Mouse (Mus musculus): ENCODE data around the gene Zfp62.

The Zfp62 gene

DNA sequence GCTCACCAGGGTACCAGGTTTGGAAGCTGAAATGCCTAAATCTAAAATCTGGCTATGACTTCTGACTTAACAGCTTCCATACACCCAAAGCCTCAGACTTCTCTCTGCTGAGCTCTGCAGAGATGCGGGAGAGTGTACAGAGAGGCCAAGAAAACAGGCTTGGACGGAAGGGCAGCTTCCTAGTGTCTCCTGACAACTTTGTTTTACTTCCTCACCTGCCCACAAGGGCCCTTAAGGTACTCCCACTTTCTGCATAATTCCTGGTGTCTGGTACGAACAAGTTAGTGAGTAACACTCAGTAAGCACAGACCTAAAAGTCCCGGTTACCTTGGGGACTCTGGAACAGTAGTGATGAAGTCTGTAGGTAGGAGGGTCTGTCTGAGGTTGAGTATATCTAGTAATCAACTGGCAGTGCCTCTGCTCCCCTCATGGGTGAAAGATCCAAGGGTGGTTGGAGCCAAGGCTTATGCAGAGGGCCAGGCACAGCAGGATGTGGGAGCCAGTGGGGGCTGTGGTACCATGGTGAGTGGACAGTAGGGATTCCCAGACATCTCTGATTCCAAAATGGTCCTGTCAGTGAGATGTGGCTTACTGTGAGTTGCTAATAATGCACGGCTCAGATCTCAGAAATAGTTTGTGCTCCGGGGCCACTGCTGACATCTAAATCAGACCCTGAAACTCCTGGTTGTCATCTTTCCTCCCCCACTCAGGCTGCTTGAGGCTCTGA lies 46.0 kb downstream of the Zfp62 start:
- no peak for DNase-seq (ENCODE audit: low spot score)

DNA sequence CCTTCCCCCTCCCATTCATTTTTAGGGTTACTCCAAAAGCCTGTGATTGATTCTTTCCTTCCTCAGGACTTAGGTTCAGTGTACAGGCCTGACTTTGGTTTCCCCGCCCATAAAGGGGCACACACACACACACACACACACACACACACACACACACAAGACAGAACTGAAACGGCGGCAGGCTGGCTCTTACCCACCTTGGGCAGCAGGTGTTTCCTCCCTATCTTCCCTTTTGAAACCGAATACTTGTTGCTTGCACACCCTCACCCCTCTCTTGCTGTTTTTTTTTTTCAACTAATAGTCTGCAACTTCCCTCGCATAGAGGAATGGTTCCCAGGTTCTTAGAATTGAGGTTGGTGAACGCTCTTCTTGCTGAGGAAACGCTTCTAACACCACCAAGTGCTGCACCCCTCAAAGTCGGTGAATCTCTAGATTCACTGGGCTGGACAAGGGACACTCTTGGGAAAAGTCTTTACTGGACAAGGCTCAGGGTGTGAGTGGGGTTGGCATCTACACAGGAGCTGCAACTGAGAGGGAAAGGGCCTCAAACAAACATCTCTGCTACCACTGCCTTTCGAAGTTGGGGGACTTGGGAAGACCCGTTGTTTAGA lies 46.8 kb downstream of the Zfp62 start:
- DNase-seq (ENCODE audit: low spot score), result no peak

DNA sequence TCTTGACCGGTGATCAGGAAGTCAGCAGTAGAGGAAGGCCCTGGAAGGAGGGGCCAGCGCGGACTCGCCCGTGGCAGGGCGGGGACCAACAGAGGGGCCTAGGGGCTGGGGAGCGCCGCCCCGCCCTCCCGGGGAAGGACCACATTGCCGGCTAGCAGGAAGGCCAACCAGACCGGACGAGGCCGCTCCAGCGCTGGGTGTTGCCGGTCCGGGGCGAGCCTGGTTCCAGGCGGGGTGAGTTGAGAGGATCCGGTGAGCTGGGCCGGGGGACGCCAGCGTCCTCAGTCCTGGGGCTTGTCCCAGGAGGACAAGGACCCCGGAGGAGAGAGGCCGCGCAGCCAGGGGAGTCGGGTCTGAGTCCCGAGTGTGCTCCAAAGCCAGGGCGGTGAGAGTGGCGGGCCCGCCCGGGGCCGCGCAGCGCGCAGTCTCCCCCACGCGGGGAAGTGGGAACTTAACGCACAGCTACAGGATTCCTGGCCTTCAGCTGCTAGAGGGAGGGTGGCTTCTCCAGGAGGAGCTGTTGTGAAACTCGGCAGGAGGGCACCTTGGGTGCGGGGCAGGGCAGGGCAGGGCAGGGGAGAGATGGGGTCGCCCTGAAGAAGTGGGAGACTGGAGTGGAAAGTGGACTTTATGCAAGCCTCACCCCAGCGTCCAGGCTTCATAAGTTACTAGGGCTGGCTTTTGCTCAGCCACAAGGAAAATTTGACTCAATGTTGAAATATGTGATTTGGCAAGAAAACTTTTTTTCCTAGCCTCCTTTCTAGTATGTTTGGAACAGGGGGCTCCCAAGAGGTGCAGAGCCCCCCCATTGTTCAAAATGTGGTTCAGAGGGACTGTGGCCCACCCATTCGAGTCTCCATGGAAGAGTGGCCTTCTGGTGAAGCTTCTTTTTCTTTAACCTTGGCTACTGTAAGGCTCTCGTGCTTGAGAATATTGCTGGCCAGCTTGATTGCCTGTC lies 47.6 kb downstream of the Zfp62 start:
- DNase-seq (ENCODE audit: low spot score), result peak; percentile 80

- no peak for DNase-seq (ENCODE audit: low spot score)
Measured at GRCm38 (mm10) chr11:49251380-49251761, 48.3 kb downstream of the Zfp62 start.

DNA sequence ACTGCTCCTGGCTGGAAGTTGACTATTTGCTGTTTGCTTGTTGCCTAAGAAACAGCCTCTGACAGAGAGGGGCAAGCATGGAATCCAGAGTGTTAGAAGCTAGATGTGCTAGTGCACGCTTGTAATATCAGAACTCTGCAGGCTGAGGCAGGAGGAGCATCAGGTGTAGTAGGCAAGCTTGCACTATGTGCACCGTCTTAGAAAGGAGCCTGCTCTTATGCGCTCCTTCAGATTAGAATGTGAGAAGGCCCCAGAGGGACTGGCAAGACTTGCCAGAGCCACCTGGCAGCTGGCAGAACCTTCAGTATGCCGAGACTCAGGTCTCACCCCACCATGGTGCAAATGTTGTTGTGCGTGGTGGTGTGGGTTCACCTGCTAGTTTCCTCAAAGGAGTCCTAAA lies 49.0 kb downstream of the Zfp62 start:
- DNase-seq (ENCODE audit: low spot score), result no peak

- no peak for DNase-seq (ENCODE audit: low spot score)
Measured at GRCm38 (mm10) chr11:49253035-49253434, 49.9 kb downstream of the Zfp62 start.

- DNase-seq (ENCODE audit: low spot score), result no peak
Measured at GRCm38 (mm10) chr11:49259296-49259695, 56.2 kb downstream of the Zfp62 start.

DNA sequence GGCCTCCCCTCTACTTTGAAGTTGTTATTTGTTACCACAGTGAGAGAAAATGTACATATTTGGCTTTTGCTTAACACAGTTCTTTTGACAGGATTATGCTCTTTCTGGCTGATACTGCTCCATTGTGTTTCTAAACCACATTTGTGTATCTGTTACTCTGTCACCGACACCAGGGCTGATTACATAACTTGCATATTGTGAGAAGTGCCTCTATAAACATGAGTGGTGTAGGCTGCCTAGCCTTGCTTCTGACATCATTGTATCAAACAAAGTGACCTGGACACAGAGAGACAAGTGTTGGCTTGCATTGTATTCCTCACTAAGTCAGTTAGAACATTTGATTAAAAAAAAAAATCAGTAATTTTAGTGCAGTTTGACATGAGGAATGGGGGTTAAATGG lies 56.7 kb downstream of the Zfp62 start:
- no peak for DNase-seq (ENCODE audit: low spot score)

GRCm38 (mm10) chr11:49260598-49261312 lies 57.7 kb downstream of the Zfp62 start:
- no peak for DNase-seq (ENCODE audit: low spot score)

DNA sequence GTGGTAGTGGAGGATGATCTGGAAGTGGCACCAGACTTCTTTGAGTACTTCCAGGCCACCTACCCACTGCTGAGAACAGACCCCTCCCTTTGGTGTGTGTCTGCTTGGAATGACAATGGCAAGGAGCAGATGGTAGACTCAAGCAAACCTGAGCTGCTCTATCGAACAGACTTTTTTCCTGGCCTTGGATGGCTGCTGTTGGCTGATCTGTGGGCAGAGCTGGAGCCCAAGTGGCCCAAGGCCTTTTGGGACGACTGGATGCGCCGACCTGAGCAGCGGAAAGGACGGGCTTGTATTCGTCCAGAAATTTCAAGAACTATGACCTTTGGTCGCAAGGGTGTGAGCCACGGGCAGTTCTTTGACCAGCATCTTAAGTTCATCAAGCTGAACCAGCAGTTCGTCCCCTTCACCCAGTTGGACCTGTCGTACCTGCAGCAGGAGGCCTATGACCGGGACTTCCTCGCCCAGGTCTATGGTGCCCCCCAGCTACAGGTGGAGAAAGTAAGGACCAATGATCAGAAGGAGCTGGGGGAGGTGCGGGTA lies 58.3 kb downstream of the Zfp62 start:
- DNase-seq (ENCODE audit: low spot score), result no peak

DNA sequence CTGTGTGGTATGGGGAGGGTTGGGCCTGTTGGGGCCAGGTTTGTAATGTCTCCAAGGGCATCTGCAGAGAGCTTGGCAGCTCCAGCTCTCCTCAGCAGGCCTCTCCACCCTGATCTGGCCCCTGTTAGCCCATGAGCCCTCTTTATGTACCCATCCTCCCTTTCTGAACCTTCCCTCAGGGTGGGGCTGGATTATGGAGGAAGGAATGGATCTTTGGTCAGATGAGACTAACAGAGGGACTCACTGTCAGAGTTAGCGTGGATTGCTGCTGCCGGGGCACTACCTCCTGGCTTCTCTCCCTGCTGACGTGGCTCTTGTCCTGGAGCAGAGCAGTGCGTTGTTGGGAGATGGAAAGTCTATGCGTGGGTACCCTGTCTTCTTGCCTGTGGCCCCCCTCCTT lies 59.2 kb downstream of the Zfp62 start:
- no peak for DNase-seq (ENCODE audit: low spot score)

DNA sequence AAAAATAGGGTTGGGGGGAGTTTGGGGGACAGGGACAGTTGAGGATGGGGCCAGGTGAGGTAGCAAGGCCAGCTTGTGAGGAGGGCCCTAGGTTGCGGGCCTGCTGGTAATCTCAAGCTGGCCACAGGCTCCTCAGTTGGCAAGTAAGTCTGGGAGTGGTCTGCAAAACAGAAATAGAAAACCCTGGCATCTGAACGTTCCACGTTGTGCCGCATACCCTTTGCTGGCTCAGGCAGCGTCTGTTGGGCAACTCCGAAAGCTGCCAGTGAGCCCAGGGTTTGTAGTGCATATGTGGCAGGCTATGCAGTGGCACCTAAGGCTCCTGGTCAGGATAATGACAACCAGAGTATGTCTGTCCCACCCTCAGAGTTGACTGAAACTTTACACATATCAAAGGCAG lies 60.1 kb downstream of the Zfp62 start:
- no peak for DNase-seq (ENCODE audit: low spot score)

DNA sequence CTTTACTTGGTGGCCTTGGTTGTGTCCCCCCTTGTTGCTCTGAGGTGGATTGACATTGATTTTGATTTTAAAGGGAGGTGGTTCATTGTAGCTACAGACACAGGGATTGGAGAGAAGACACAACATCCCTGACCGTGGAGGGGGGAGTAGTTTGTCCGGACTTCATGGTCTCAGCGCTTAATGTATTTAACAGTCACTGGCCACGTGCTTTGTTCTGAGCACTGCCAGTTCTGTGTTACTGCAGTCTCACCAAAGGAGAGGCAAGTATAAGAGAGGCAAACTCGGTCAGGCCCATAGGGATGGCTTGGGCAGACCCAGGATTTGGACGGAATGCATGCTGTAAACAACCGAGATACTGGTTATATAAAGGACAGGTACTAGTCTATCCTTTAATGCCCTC lies 61.0 kb downstream of the Zfp62 start:
- DNase-seq (ENCODE audit: low spot score), result no peak

DNA sequence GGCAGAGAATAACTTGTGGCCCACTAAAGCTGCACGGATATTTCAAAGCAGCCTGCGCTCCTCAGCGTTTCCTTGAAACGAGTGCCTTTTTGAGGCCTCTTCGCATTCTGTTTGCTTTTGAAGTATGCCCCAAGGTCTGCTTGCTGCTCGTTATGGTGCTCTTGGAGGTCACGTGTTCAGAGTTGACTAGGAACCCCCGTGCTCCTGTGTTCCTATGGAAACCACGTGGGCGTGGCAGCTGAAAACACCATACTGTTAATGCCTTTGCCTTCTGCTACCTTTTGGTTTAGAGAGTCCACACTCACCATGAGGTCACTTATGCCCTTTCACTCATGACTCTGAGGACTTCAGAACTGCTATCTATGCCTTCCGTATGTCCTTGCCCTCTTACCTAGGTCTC lies 61.5 kb downstream of the Zfp62 start:
- DNase-seq (ENCODE audit: low spot score), result no peak

- no peak for DNase-seq (ENCODE audit: low spot score)
Measured at GRCm38 (mm10) chr11:49265101-49265500, 62.0 kb downstream of the Zfp62 start.

DNA sequence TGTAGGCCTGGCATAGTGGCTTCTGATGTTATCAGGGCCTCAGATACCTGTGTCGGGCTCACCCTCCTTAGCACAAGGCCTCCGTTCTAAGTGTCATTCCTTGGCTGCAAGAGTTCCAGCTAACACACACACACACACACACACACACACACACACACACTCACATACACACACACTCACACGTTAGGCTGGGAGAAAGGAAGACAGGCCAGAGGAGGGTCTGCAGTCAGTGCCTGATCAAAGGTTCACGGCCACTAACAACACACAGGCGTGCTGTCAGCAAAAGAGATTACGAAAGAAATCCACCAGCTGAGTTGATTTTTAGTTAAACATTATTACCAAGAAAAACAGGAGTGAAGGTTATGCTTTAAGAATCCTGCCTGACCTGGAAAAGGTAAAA lies 63.6 kb downstream of the Zfp62 start:
- no peak for DNase-seq (ENCODE audit: low spot score)

- DNase-seq (ENCODE audit: low spot score), result no peak
Measured at GRCm38 (mm10) chr11:49267316-49267715, 64.2 kb downstream of the Zfp62 start.

DNA sequence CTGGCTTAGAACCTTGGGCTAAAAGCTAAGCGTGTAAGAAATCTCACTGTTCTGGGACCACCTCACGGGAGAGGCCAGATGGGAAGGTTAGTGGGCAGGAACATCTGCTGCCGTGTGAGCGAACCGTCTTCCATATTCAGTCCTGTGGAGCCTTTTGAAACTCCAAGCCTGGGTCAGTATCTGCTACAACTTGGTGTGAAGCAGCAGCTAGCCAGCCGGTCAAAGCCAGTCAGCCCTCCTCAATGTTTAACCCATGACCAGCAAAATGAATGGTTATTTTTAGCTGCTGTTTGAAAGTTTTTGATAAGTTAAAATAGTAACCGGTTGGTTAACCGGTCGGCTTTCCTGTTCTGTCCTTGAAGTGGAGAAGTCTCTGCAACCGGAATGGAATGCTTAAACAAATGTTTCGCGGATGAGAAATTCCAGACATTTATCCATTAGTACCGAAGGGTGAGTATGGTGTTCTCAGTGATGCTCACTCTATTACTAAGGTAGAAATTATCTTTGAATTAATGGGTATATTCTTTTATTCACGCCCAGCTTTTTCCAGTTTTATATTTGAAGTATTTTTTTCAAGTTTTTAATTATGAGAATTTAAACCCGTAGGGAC lies 65.0 kb downstream of the Zfp62 start:
- DNase-seq (ENCODE audit: low spot score), result no peak

Measured in ovary, postnatal 10 days (tissue).